Mouse (Mus musculus): ENCODE measurements around the gene Mbd3. TPM values are rescaled to one million over a fixed set of nuclear protein-coding genes. Genes with fewer than 3 reads are reported as not detected.

The Mbd3 gene
- polyA plus RNA-seq, 1 experiment: 110 TPM

DNA sequence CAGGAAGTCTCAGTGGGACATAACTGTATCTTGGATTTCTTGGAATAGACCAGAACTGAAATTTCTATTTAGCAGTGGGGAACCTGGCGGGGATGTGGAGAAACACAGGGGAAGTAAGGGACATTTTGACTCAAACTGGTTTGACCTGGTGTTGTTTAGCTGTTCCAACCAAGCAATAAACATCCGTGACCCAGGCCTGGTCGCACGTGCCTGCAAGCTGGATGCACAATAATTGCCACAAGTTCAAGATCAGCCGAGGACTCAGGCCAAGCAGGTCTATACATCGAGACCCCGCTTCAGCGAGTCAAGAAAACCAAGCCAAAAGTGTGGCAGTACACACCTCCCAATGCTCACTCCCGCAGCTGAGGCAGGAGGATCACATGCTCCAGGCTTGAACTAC is 27.4 kb downstream of the Mbd3 start:
- Histone ChIP-seq H3K27ac (ENCODE audit: insufficient read depth, low read length) (no peak overlapping the region), H3K4me1 (ENCODE audit: control insufficient read depth, insufficient read depth, insufficient read length) (no peaks in the 10 kb centered on the region), H3K36me3 (ENCODE audit: control insufficient read depth, insufficient read depth, low read length) (no peaks in the 10 kb centered on the region), H3K4me3 (ENCODE audit: extremely low read depth, insufficient read depth, insufficient read length) (no peak overlapping the region), H3K27me3 (ENCODE audit: control insufficient read depth, insufficient read depth, low read length) (no peaks in the 10 kb centered on the region; the same call in 1 of the 2 replicates)
- 61% methylated on average over 9 of the region's 9 CpGs for WGBS
- no peak for DNase-seq (ENCODE audit: low read depth in 1 of 2, low spot score in 2 of 2)
- TF ChIP-seq POLR2A (IDR thresholded peaks at IDR 0.05; ENCODE audit: low read depth, low read length) (no peak), CTCF (IDR thresholded peaks at IDR 0.05; ENCODE audit: extremely low read depth, insufficient read depth, insufficient read length, insufficient replicate concordance) (no peak)

DNA sequence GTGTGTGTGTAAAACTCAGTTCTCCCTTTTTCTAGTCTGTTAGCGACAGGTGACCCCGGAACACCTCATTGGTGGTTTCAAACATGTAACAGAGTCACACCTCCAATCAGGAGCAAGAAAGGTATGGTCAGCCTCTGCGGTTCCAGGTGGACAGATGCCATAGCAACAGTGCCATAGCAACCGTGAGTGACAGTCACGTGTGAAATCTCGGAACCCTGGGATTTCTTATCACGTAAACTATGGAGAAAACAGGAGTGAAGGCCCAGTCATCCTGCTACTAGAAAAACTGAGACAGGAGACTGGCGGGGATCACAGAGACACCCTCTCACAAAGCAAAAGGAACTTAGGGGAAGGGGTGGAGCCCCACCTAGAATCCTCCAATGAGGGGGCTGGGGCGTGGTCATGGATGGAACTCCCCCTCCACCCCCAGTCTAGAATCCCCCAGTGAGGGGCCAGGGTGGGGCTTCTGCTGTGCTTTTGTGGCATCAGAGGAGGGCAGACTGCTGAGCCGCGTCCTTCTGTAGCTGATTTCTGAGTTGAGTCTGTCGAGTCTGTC is 27.9 kb downstream of the Mbd3 start:
- whole genome bisulfite sequencing: 6% methylated on average over 12 of the region's 12 CpGs

DNA sequence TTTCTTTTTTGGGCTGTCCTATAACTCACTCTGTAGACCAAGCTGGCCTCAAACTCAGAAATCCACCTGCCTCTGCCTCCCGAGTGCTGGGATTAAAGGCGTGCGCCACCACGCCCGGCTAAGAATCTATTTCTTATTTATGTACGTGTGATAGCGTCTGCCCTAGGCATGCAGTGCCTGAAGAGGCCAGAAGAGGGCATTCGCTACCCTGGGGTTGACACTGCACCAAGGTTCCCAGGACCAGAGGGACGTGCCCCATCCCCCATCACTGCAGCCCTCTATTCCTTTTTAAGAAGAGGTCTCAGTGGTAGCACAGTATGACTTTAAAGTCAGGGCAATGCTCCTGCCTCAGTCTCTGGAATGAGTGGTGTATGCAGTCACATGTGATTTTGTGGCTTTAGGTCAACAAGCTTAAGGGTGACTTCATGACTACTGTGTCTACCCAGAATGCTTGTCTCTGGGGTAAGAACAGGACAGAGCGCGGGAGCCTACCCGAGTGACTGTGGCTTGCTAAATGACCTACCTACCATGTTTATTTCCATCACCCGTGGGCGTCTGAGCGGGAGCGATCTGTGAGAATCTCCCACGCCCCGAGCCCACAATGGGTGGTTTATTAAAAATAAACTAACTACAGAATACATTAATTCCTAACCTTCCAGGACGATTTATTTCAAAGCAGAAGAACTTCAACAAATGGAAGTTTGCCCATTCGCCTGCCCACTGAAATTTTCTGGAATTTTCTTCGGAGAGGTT is 29.2 kb downstream of the Mbd3 start:
- Histone ChIP-seq H3K27me3 (ENCODE audit: control insufficient read depth, insufficient read depth, low read length) (no peaks in the 10 kb centered on the region; the same call in 1 of the 2 replicates), H3K27ac (ENCODE audit: insufficient read depth, low read length) (no peak overlapping the region), H3K4me3 (ENCODE audit: extremely low read depth, insufficient read depth, insufficient read length) (no peak overlapping the region), H3K36me3 (ENCODE audit: control insufficient read depth, insufficient read depth, low read length) (no peaks in the 10 kb centered on the region), H3K4me1 (ENCODE audit: control insufficient read depth, insufficient read depth, insufficient read length) (no peaks in the 10 kb centered on the region)
- TF ChIP-seq POLR2A (IDR thresholded peaks at IDR 0.05; ENCODE audit: low read depth, low read length) (no peak), CTCF (IDR thresholded peaks at IDR 0.05; ENCODE audit: extremely low read depth, insufficient read depth, insufficient read length, insufficient replicate concordance) (peak; percentile 26; the same call in 1 of the 2 replicates)
- peak in 1 of 2 experiments; percentile 31 for DNase-seq (ENCODE audit: low read depth in 1 of 2, low spot score in 2 of 2)
- WGBS: 77% methylated on average over 21 of the region's 21 CpGs

More for the DNA sequence above, 27.9 kb downstream of the Mbd3 start:
- H3K4me3 ChIP-seq (ENCODE audit: extremely low read depth, insufficient read depth, insufficient read length): peak overlapping the region; percentile 21; the same call in 1 of the 2 replicates
- no peak overlapping the region for H3K27ac ChIP-seq (ENCODE audit: insufficient read depth, low read length)
- H3K36me3 ChIP-seq (ENCODE audit: control insufficient read depth, insufficient read depth, low read length): no peaks in the 10 kb centered on the region
- DNase-seq (ENCODE audit: low read depth in 1 of 2, low spot score in 2 of 2): peak; percentile 73 to 76
- no peaks in the 10 kb centered on the region for H3K4me1 ChIP-seq (ENCODE audit: control insufficient read depth, insufficient read depth, insufficient read length)
- no peaks in the 10 kb centered on the region; the same call in 1 of the 2 replicates for H3K27me3 ChIP-seq (ENCODE audit: control insufficient read depth, insufficient read depth, low read length)
- TF ChIP-seq POLR2A (IDR thresholded peaks at IDR 0.05; ENCODE audit: low read depth, low read length): no peak

DNA sequence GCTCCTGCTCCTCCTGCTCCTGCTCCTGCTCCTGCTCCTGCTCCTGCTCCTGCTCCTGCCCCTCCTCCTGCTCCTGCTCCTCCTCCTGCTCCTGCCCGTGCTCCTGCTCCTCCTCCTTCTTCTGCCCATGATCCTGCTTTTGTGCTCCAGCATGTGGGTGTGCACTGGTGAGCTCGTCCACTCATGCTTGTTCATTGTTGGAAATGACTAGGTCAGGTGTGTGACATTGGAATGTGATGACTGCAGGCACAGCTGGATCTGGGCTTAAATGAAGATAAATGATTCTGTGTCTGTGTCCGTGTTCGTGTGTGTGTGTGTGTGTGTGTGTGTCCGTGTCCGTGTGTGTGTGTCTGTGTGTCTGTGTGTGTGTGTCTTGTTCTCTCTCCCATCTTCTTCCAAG is 31.0 kb downstream of the Mbd3 start:
- 91% methylated on average over 6 of the region's 6 CpGs for WGBS
- Histone ChIP-seq H3K4me3 (ENCODE audit: extremely low read depth, insufficient read depth, insufficient read length) (no peak overlapping the region), H3K27ac (ENCODE audit: insufficient read depth, low read length) (no peak overlapping the region), H3K27me3 (ENCODE audit: control insufficient read depth, insufficient read depth, low read length) (no peaks in the 10 kb centered on the region; the same call in 1 of the 2 replicates), H3K36me3 (ENCODE audit: control insufficient read depth, insufficient read depth, low read length) (no peaks in the 10 kb centered on the region), H3K4me1 (ENCODE audit: control insufficient read depth, insufficient read depth, insufficient read length) (no peaks in the 10 kb centered on the region)
- no peak for DNase-seq (ENCODE audit: low read depth in 1 of 2, low spot score in 2 of 2)
- TF ChIP-seq POLR2A (IDR thresholded peaks at IDR 0.05; ENCODE audit: low read depth, low read length) (no peak), CTCF (IDR thresholded peaks at IDR 0.05; ENCODE audit: extremely low read depth, insufficient read depth, insufficient read length, insufficient replicate concordance) (no peak)

DNA sequence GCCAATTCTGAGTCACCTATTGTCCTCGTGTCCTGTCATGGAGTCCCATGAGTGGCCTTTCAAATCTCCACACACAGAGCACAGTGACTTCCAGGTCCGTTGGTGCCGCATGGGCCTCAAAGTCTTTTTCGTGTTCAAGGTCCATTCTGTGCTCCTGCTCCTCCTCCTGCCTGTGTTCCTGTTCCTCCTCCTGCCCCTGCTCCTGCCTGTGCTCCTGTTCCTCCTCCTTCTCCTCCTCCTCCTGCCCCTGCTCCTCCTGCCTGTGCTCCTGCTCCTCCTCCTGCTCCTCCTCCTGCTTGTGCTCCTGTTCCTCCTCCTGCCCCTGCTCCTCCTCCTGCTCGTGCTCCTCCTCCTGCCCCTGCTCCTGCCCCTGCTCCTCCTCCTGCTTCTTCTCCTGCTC is 31.4 kb downstream of the Mbd3 start:
- TF ChIP-seq POLR2A (IDR thresholded peaks at IDR 0.05; ENCODE audit: low read depth, low read length) (no peak), CTCF (IDR thresholded peaks at IDR 0.05; ENCODE audit: extremely low read depth, insufficient read depth, insufficient read length, insufficient replicate concordance) (no peak)
- DNase-seq (ENCODE audit: low read depth in 1 of 2, low spot score in 2 of 2): no peak
- Histone ChIP-seq H3K27me3 (ENCODE audit: control insufficient read depth, insufficient read depth, low read length) (no peaks in the 10 kb centered on the region; the same call in 1 of the 2 replicates), H3K4me1 (ENCODE audit: control insufficient read depth, insufficient read depth, insufficient read length) (no peaks in the 10 kb centered on the region), H3K27ac (ENCODE audit: insufficient read depth, low read length) (no peak overlapping the region), H3K36me3 (ENCODE audit: control insufficient read depth, insufficient read depth, low read length) (no peaks in the 10 kb centered on the region), H3K4me3 (ENCODE audit: extremely low read depth, insufficient read depth, insufficient read length) (no peak overlapping the region)
- WGBS: 60% methylated on average over 5 of the region's 5 CpGs

DNA sequence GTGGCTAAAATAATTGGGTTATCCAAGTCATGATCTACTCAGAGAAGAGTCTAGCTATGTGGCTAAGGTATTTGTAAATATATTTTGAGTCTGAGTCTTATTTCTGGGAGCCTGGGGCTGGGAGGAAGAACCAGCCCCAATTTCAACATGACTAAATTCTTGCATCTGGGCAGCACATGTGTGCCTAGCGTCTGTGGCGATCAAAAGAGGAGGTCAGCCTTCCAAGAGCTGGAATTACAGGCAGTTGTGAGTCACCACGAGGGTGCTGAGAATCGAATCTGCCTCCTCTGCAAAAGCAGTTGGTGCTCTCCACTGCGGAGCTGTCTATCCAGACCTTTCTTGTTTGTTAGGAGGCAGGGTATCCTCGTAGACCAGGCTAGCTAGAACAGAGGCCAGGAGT is 33.6 kb downstream of the Mbd3 start:
- DNase-seq (ENCODE audit: low read depth in 1 of 2, low spot score in 2 of 2): no peak
- TF ChIP-seq POLR2A (IDR thresholded peaks at IDR 0.05; ENCODE audit: low read depth, low read length) (no peak), CTCF (IDR thresholded peaks at IDR 0.05; ENCODE audit: extremely low read depth, insufficient read depth, insufficient read length, insufficient replicate concordance) (no peak)
- no peak overlapping the region for H3K4me3 ChIP-seq (ENCODE audit: extremely low read depth, insufficient read depth, insufficient read length)
- H3K27ac ChIP-seq (ENCODE audit: insufficient read depth, low read length): no peak overlapping the region
- WGBS: 68% methylated on average over 6 of the region's 6 CpGs
- no peaks in the 10 kb centered on the region for H3K36me3 ChIP-seq (ENCODE audit: control insufficient read depth, insufficient read depth, low read length)
- no peaks in the 10 kb centered on the region for H3K4me1 ChIP-seq (ENCODE audit: control insufficient read depth, insufficient read depth, insufficient read length)
- H3K27me3 ChIP-seq (ENCODE audit: control insufficient read depth, insufficient read depth, low read length): no peaks in the 10 kb centered on the region; the same call in 1 of the 2 replicates

DNA sequence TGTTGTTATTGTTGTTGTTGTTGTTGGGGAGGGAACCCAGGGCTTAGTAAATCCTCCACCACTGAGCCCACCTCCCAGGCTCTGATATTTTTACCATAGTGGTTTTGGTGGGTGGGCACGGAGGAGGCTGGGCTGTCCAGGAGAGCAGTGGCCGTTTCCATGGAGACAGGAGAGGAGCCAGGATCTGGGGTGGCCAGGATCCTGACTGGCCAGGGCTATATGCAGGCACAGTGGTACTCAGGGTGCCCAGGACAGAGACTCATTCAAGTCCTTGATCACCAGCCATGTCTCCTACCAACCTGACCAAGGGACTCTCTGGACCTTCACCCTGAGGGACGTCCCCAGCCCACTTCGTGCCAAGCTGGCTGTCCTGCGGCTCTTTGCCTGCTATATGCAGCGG is 35.6 kb downstream of the Mbd3 start:
- WGBS: 51% methylated on average over 6 of the region's 6 CpGs
- peaks cover 5% of the 10 kb centered on the region; the same call in 1 of the 2 replicates for H3K27me3 ChIP-seq (ENCODE audit: control insufficient read depth, insufficient read depth, low read length)

More for the DNA sequence above, 35.6 kb downstream of the Mbd3 start:
- H3K36me3 ChIP-seq (ENCODE audit: control insufficient read depth, insufficient read depth, low read length): no peaks in the 10 kb centered on the region
- no peaks in the 10 kb centered on the region for H3K4me1 ChIP-seq (ENCODE audit: control insufficient read depth, insufficient read depth, insufficient read length)
- TF ChIP-seq CTCF (IDR thresholded peaks at IDR 0.05; ENCODE audit: extremely low read depth, insufficient read depth, insufficient read length, insufficient replicate concordance) (no peak), POLR2A (IDR thresholded peaks at IDR 0.05; ENCODE audit: low read depth, low read length) (no peak)
- H3K4me3 ChIP-seq (ENCODE audit: extremely low read depth, insufficient read depth, insufficient read length): no peak overlapping the region
- no peak for DNase-seq (ENCODE audit: low read depth in 1 of 2, low spot score in 2 of 2)
- H3K27ac ChIP-seq (ENCODE audit: insufficient read depth, low read length): no peak overlapping the region

All from spleen, adult 2 months (tissue).